Mouse (Mus musculus) myocyte (in vitro differentiated cells): ENCODE data around the gene Gramd1a. TPM values are rescaled to one million over a fixed set of nuclear protein-coding genes. Genes with fewer than 3 reads are reported as not detected.
A peak's percentile ranks its signal among the peaks of the same experiment; 100 is the strongest.

Experiments used
- H3K27me3 ChIP-seq: one replicate; pipeline ENCODE4 v1.6.1; 2011; ENCODE audit not compliant: control insufficient read depth, insufficient read depth, insufficient read length
- H3K36me3 ChIP-seq: one replicate; pipeline ENCODE4 v1.6.1; 2011; ENCODE audit not compliant: control insufficient read depth, insufficient read depth
- H3K4me2 ChIP-seq: one replicate; pipeline ENCODE4 v1.6.1; 2011; ENCODE audit warnings: low read depth, control low read depth
- H3K4me3 ChIP-seq: one replicate; pipeline ENCODE4 v1.5.1; 2011; ENCODE audit warnings: mild to moderate bottlenecking, control low read depth, moderate library complexity
- H3K79me2 ChIP-seq: one replicate; pipeline ENCODE4 v1.6.1; 2011; ENCODE audit not compliant: control insufficient read depth, insufficient read depth
- H3ac ChIP-seq: one replicate; pipeline ENCODE4 v1.6.1; 2011; ENCODE audit not compliant: control insufficient read depth, insufficient read length
- CEBPB ChIP-seq: IDR thresholded peaks from 2 replicates; pipeline ENCODE4 v1.6.1; 2011; ENCODE audit warnings: mild to moderate bottlenecking, moderate library complexity; ENCODE audit not compliant: poor library complexity, insufficient read depth, severe bottlenecking
- E2F4 ChIP-seq: IDR thresholded peaks from one replicate; pipeline ENCODE4 v1.6.1; 2011; ENCODE audit warnings: mild to moderate bottlenecking, control low read depth, moderate library complexity; ENCODE audit not compliant: insufficient read depth
- MAX ChIP-seq: IDR thresholded peaks from one replicate; pipeline ENCODE4 v1.6.1; 2011; ENCODE audit warnings: low read depth, mild to moderate bottlenecking, control low read depth
- MYOD1 ChIP-seq, 3 experiments: IDR thresholded peaks; one replicate each; pipeline ENCODE4 v1.6.1; 2011; ENCODE audit warnings: control low read depth in 2 of 3, low read depth in 2 of 3, mild to moderate bottlenecking in 2 of 3, moderate library complexity in 1 of 3; ENCODE audit not compliant: insufficient read length in 2 of 3, control insufficient read depth in 1 of 3
- MYOG ChIP-seq, 3 experiments: IDR thresholded peaks; one replicate each; pipeline ENCODE4 v1.6.1; 2011; ENCODE audit warnings: control low read depth in 2 of 3, low read depth in 2 of 3, mild to moderate bottlenecking in 2 of 3; ENCODE audit not compliant: insufficient read length in 2 of 3, control insufficient read depth in 1 of 3, insufficient read depth in 1 of 3
- POLR2A ChIP-seq: IDR thresholded peaks from one replicate; pipeline ENCODE4 v1.6.1; 2011; ENCODE audit warnings: low read depth, mild to moderate bottlenecking, control low read depth, moderate library complexity; ENCODE audit not compliant: insufficient read length
- POLR2AphosphoS2 ChIP-seq: IDR thresholded peaks from one replicate; pipeline ENCODE4 v1.6.1; 2011; ENCODE audit warnings: low read depth, control low read depth; ENCODE audit not compliant: insufficient read length
- REST ChIP-seq: IDR thresholded peaks from one replicate; pipeline ENCODE4 v1.6.1; 2011; ENCODE audit warnings: mild to moderate bottlenecking, control low read depth, moderate library complexity; ENCODE audit not compliant: insufficient read depth, insufficient read length
- SRF ChIP-seq: IDR thresholded peaks from one replicate; pipeline ENCODE4 v1.6.1; 2011; ENCODE audit warnings: low read depth; ENCODE audit not compliant: control insufficient read depth, insufficient read length
- TCF12 ChIP-seq: IDR thresholded peaks from one replicate; pipeline ENCODE4 v1.6.1; 2011; ENCODE audit warnings: mild to moderate bottlenecking, control low read depth; ENCODE audit not compliant: poor library complexity, insufficient read depth, severe bottlenecking
- TCF3 ChIP-seq: IDR thresholded peaks from one replicate; pipeline ENCODE4 v1.6.1; 2011; ENCODE audit warnings: low read depth, control low read depth; ENCODE audit not compliant: insufficient read length
- USF1 ChIP-seq: IDR thresholded peaks from one replicate; pipeline ENCODE4 v1.6.1; 2011; ENCODE audit warnings: low read depth, mild to moderate bottlenecking, control low read depth, moderate library complexity
- polyA plus RNA-seq: library from polyadenylated mRNA; unstranded; fragments of >200 nt; fragmentation: generic; extraction: Trizol; gene quantifications from one replicate; pipeline ENCODE4 v1.2.1, GENCODE M21; 2012; ENCODE audit warnings: missing spikeins

Gramd1a gene
- polyA plus RNA-seq, 1 experiment, result 25.5 TPM

GRCm38 (mm10) chr7:31151301-31152241, 4.1 kb downstream of the Gramd1a start:
- Histone ChIP-seq H3K4me2 (peak overlapping the region; percentile 73), H3K4me3 (peak overlapping the region; percentile 71), H3ac (peak overlapping the region; percentile 79), H3K36me3 (no peaks in the 10 kb centered on the region), H3K79me2 (peaks cover 39% of the 10 kb centered on the region), H3K27me3 (no peaks in the 10 kb centered on the region)
- TF ChIP-seq USF1 (no peak), MAX (no peak), MYOG (IDR thresholded peaks at IDR 0.05; ENCODE audit: control insufficient read depth in 1 of 3, insufficient read depth in 1 of 3, insufficient read length in 2 of 3, low read depth in 2 of 3) (no peak), SRF (no peak), E2F4 (no peak), MYOD1 (IDR thresholded peaks at IDR 0.05; ENCODE audit: control insufficient read depth in 1 of 3, insufficient read length in 2 of 3, low read depth in 2 of 3) (no peak), CEBPB (no peak), TCF12 (no peak), POLR2AphosphoS2 (no peak), POLR2A (no peak), TCF3 (no peak), REST (no peak)

GRCm38 (mm10) chr7:31150566-31151300, 5.0 kb downstream of the Gramd1a start:
- Histone ChIP-seq H3K4me3 (peak overlapping the region; percentile 71), H3K79me2 (peaks cover 46% of the 10 kb centered on the region), H3K4me2 (peak overlapping the region; percentile 87), H3K36me3 (no peaks in the 10 kb centered on the region), H3K27me3 (no peaks in the 10 kb centered on the region), H3ac (peak overlapping the region; percentile 79)
- TF ChIP-seq POLR2AphosphoS2 (peak; percentile 73), USF1 (no peak), CEBPB (no peak), POLR2A (peak; percentile 82), MYOG (IDR thresholded peaks at IDR 0.05; ENCODE audit: control insufficient read depth in 1 of 3, insufficient read depth in 1 of 3, insufficient read length in 2 of 3, low read depth in 2 of 3) (peak in 1 of 3 experiments; percentile 15), TCF3 (no peak)

GRCm38 (mm10) chr7:31149751-31150565, 5.7 kb downstream of the Gramd1a start:
- TF ChIP-seq MYOG (IDR thresholded peaks at IDR 0.05; ENCODE audit: control insufficient read depth in 1 of 3, insufficient read depth in 1 of 3, insufficient read length in 2 of 3, low read depth in 2 of 3), result peak in 1 of 3 experiments; percentile 53
- peak in 2 of 3 experiments; percentile 51 to 57 for TF ChIP-seq MYOD1 (IDR thresholded peaks at IDR 0.05; ENCODE audit: control insufficient read depth in 1 of 3, insufficient read length in 2 of 3, low read depth in 2 of 3)
- TF ChIP-seq SRF, result no peak
- H3K27me3 ChIP-seq, result no peaks in the 10 kb centered on the region
- H3K36me3 ChIP-seq, result no peaks in the 10 kb centered on the region
- peaks cover 54% of the 10 kb centered on the region for H3K79me2 ChIP-seq
- peak overlapping the region; percentile 79 for H3ac ChIP-seq
- H3K4me2 ChIP-seq, result peak overlapping the region; percentile 87
- peak overlapping the region; percentile 71 for H3K4me3 ChIP-seq

GRCm38 (mm10) chr7:31149271-31149670, 6.4 kb downstream of the Gramd1a start:
- TF ChIP-seq POLR2A (no peak), TCF12 (no peak), MYOG (IDR thresholded peaks at IDR 0.05; ENCODE audit: control insufficient read depth in 1 of 3, insufficient read depth in 1 of 3, insufficient read length in 2 of 3, low read depth in 2 of 3) (no peak), POLR2AphosphoS2 (no peak), USF1 (no peak), SRF (no peak), E2F4 (no peak), MYOD1 (IDR thresholded peaks at IDR 0.05; ENCODE audit: control insufficient read depth in 1 of 3, insufficient read length in 2 of 3, low read depth in 2 of 3) (no peak), TCF3 (no peak), REST (no peak), MAX (no peak), CEBPB (no peak)
- Histone ChIP-seq H3K4me3 (peak overlapping the region; percentile 71), H3K4me2 (peak overlapping the region; percentile 87), H3K36me3 (no peaks in the 10 kb centered on the region), H3K79me2 (peaks cover 54% of the 10 kb centered on the region), H3ac (no peak overlapping the region), H3K27me3 (no peaks in the 10 kb centered on the region)
